Mouse (Mus musculus) testis, adult 2 months (tissue): ENCODE results near the gene Smyd5.

ENCODE experiments used
- CTCF ChIP-seq: fragments of 200-500 bp; IDR thresholded peaks from 2 replicates; pipeline ENCODE4 v1.5.1; 2012; ENCODE audit warnings: low read depth, mild to moderate bottlenecking, inconsistent platforms, low read length, moderate library complexity; ENCODE audit not compliant: control insufficient read depth, insufficient read depth, insufficient replicate concordance
- POLR2A ChIP-seq: fragments of 200-500 bp; IDR thresholded peaks from 2 replicates; pipeline ENCODE4 v1.6.1; 2012; ENCODE audit warnings: low read depth, mild to moderate bottlenecking, inconsistent platforms, low read length, moderate library complexity; ENCODE audit not compliant: control insufficient read depth

DNA sequence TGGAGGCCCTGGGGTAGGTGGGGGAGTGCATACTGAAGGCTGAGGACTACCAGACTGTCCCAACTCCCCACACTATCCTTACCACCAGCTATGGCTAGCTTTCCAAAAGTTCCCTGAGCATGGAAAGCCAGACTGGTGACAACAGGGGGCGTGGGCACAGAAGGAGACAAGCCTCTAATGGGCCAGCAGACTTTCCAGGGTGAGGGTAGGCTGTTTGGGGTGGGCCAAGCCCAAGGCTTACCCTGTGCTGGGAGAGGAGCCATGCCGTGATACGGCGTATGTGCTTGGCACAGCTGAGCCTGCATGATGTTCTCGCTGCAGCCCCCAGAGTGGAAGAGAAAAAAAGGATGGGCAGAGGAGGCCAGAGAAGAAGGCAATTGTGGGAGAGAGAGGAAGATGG lies 48.2 kb downstream of the Smyd5 start:
- no peak for TF ChIP-seq CTCF
- TF ChIP-seq POLR2A = no peak
